Mouse (Mus musculus) c-Kit-positive CD71-negative TER-119-negative erythroid progenitor cells, embryonic 14.5 days (primary cell): ENCODE measurements around the gene Msrb3.

Experiments
- DNase-seq: peaks from one replicate; pipeline ENCODE4 v3.0.0-alpha.2; 2013; ENCODE audit warnings: low read depth

Gene Msrb3

DNA sequence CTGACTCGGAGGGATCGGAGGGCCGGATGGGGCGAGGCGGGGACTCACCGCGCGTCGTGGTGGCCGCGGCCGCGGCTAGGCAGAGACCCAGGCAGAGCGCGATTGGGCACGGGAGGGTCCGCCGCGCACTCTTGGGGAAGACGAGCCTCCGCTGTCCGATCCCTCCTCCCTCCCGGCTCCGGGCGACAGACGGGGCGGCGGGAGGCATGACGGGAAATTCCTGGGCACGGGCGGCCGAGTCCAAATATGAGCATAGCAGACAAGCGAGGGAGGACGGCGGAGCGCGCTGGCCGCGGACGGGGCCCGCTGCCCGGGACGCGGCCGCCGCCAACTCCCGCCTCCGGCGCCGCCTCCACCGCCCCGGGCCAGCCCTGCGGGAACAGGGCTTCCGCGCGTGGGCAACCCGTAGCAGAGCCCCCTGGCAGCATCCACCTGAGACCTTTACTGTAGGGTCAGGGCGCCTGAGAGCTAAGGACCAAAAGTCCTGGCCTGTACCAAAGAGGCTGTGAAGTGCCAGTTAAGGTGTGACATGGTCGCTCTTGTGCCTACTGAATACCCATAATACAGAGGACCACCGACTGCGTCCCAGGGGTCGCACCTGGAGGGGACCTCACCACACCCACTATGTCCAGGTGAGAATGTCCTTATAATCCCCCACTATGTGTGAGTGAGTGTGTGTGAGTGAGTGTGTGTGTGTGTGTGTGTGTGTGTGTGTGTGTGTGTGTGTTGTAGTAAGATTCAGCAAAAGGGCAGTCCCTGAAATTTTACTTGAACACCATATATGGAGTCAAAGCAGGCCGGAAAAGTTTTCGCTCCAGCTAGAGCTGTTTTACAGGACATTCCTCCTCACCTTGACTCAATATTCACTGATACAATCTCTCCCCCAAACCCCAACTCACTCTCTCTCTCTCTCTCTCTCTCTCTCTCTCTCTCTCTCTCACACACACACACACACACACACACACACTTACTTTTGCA is at the start of gene Msrb3:
TSS of gene Msrb3 (minus strand) at position 317 of the 978 bp plus-strand sequence.
- DNase-seq: no peak

GRCm38 (mm10) chr10:120948461-120948860 is 49.6 kb upstream of the Msrb3 start:
- no peak for DNase-seq

- DNase-seq: no peak
These were observed 48.9 kb upstream of the Msrb3 start for GRCm38 (mm10) chr10:120947842-120948241.

DNA sequence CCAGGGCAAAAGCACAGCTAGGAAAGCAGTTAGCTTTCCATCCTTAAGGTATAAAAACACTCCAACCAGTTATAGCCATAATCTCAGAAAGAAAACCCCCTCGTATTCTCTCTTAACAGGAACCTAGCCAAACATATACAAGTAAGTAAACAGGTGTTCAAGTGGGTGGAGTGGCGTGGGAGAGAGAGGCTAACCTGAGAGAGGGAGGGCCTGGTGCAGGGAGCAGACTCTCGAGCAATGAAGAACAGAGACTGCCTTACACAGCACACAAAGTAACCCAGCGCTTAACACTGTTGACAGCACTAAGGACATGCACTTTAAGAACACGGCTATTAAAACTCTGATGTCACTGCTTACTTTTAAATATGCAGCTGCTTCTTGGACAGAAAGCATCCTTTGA is 47.9 kb upstream of the Msrb3 start:
- DNase-seq: no peak

DNA sequence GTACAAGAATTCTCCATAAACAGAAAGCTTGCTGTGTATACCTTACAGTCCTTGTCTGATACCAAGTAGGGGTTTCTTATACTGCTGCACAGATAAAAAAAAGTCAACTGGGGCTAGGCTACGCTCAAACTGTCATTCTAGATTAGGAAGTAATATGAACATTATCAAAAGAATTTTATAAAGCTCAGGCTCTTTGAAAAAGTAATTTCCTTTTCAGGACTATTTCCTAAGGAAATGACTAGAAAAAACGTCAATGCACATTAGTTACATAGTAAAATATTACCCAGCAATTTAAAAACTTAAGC is 40.0 kb upstream of the Msrb3 start:
- no peak for DNase-seq

GRCm38 (mm10) chr10:120938077-120938903 is 39.4 kb upstream of the Msrb3 start:
- no peak for DNase-seq

- no peak for DNase-seq
These were observed 30.6 kb upstream of the Msrb3 start for GRCm38 (mm10) chr10:120929536-120929935.

GRCm38 (mm10) chr10:120928183-120928582 is 29.3 kb upstream of the Msrb3 start:
- no peak for DNase-seq

GRCm38 (mm10) chr10:120926156-120926555 is 27.3 kb upstream of the Msrb3 start:
- DNase-seq: no peak

DNA sequence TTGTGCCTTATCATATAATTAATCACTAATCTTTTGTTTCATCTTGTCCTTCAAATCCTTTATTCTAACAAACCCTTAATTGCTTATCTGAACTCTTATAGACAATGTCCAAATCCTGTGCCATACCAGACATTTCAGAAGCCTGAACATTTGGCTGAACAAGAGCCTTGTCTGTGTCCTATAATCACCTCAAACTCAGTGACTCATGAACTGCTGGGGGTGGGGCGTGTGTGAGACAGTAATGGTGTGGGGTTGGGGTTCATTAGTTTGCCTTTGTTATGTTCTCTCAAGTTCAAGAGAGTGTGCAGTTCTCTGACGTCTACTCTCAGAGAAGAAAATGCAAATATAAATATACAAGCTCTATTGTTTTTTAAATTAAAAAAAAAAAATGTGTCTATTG is 22.6 kb upstream of the Msrb3 start:
- no peak for DNase-seq

DNA sequence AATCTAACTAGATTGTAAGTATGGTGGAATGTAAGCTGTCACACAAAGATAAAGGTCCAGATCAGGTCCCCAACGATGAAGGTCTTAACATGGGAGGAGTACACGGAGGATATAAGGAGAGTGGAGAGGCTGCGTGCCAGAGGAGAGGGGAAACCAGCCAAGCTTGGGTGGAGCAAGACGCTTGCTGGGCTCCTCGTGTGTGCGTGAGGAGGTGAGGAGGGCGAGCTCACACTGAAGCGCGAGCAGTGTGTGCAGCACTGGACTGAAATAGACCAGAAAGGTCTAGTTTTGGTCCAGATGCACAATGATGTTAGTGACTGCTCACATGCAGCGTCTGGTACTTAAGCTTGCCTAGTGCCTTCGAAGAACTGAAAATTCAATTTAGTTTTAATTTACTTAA is 21.7 kb upstream of the Msrb3 start:
- no peak for DNase-seq

DNA sequence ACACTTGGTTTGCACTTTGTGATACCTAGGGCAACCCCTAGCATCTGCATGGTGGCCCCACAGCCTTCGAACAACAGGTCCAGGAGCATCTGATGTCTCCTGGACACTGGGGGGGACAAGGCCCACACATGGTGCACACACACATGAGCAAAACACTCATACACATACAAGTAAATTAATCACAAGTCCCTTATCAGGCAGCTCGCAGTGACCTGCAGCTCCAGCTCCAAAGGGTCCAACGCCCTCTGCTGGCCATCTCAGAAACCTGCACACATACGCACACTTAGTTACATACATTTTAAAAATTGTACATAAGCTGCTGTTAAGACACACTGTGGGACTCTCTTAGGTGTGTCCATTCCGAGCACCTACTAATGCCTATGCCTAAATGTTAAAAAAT is 17.3 kb upstream of the Msrb3 start:
- no peak for DNase-seq

DNA sequence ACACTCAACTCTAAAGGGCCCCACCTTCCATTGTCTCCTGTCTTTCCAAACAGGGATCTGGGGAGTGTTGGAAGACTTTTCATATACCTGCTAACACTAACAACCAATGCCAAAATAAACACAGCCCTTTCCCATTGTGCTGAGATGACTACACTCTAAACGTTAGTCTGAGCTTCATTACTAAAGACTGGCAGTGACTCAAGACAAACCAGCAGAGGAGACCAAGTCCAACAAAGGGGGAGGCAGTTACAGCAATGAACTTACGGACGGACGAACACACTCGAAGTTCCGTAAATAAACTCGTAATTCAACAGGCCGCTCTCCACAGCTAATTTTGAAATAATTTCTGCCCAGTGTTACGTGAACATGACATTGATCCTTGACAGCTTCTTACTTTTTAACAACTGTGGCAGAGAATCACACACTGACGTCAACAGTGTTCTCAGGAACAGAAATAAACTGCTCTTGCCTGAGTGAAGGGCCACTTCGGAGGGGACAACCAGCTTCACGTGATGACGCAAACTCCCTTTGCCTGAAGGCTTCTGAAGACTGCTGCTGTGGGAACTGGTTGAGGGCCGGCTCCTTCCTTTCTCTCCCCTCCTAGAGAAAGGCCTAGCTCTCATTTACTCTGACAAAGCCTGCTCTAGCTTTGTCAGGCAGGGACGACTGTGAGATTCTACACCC is 16.2 kb upstream of the Msrb3 start:
- no peak for DNase-seq

DNA sequence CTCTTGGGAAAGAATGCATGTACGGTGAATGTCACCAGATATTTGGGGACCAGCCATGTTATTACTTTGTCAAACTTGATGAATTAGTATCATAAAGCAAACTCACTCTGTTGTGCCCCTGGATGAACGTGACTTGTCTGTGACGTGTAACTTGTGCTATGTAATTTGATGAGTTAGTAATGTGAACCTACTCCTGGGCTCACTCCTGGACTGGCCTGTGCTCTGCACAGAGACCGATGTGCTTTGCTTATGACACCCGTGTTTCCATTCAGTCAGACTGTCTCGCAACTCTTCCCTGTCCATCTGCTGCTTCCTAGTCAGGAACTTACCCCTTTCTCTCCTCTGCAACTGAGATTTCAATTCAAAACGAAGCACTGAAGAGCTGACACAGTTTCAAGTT is 15.4 kb upstream of the Msrb3 start:
- no peak for DNase-seq

- DNase-seq: no peak
These were observed 14.9 kb upstream of the Msrb3 start for GRCm38 (mm10) chr10:120913796-120914195.

- no peak for DNase-seq
These were observed 13.1 kb upstream of the Msrb3 start for GRCm38 (mm10) chr10:120911971-120912370.

DNA sequence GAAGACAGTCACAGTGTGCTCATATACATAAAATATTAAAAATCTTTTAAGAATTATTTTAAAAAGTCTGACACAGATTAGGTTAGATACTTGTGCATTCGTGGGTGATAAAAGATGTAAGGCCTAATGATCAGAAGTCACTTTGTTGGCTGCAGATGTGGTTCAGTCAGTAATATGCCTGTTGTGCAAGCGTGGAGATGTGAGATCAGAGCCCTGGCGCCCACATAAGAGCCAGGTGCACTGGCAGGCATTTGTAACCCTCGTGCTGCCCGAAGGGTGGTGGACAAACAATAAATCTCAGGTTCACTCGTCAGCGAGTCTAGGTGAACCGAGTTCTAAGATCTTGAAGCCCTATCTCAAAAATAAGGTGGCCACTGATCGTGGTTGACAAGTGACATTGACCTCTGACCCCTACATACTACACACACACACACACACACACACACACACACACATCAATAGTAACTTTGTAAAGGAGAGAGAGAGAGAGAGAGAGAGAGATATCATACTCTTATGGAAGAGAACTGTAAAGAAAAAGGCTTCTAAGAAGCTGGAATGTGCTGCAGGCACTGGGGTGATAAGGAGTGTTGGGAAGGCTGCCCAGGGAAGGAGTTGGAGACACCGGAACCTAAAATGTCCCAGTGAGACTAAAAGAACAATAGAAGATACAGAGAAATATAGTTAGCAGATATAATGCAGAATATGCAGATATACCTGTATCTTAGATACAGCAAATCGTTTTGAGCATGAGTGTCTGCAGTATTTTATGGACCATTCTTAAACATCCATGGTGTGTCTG is 10.1 kb upstream of the Msrb3 start:
- no peak for DNase-seq

GRCm38 (mm10) chr10:120904676-120905075 is 5.8 kb upstream of the Msrb3 start:
- no peak for DNase-seq

DNA sequence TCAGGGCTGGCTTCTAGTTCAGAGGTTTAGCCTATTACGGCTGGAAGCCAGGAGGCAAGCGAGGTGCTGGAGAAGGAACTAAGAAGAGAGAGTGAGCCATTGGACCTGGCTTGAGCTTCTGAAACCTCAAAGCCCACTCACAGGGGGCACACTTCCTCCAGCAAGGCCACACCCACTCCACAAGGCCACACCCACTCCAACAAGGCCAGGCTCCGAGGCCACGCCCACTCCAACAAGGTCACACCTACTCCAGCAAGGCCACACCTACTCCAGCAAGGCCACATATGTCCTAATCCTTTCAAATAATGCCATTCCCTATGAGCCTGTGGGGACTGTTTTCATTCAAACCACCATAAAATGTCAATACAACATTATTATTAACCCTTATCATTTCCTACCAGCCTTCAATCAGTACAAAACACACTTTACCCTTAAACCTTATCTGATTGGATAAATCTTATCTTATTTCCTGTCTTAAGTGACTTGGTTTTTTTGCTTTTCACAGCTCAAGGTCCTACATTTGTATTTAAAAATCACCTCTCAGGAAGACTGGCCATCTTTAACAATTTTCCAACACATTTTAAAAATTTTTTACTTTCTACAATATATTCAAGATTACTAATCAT is 5.1 kb upstream of the Msrb3 start:
- DNase-seq: no peak

- DNase-seq: no peak
These were observed 2.8 kb upstream of the Msrb3 start for GRCm38 (mm10) chr10:120901746-120902145.

DNA sequence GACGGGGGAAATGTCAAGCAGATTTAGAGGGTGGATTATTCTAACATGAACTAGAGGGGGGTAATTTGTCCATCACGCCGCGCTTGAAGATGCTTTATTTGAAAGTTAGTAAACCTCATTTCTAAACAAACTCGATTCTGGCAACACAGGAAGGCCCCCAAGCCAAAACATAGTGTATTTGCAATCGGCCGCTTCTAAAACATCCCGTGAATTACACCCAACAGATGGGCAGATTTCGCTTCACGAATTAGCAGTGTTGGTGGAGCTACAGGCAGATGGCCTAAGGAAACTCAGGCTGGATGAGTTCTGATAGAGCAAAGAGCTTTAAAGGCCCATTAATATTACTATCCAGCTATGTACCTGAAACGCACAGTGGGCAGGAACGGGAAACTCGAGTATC is 1.2 kb upstream of the Msrb3 start:
- no peak for DNase-seq
